1 mouse cellular context compared by ENCODE assay signal in the genomic region with DNA sequence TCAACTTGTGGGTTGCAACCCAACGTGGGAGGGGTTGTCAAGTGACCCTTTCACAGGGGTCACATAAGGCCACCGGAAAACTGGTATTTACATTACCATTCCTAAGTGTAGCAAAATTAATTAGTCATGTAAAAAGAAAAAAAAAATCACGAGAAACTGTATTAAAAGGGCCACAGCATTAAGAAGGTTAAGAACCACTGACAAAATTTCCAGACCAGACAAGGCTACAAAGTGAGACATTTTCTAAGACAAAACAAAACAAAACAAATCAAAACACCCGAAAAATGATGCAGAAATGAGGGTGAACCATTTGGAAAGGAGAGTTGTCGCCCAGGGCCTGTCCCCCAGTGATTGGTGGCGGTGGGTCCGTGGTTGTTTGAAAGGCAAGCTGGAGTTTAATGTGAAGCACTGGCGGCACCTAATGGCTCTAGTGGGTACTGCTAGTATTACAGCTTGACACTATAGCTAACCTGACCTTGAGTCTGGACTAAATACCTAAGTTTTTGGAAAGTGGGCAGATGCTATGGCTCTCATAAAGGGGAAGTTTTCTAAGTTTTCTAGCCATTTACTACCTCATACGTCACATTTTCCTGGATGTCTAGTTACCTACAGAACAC.
TF ChIP-seq lines count a peak whose summit lies in the region.

No protein-coding gene starts in this region.

TF ChIP-seq in CH12.LX, 34 proteins besides CTCF, POLR2A, EP300 and RAD21:
- TF ChIP-seq JUND (conservative IDR thresholded peaks at IDR 0.05; ENCODE audit: low read depth, low read length): no peak
- no peak for TF ChIP-seq ZC3H11A (IDR thresholded peaks at IDR 0.05; ENCODE audit: low read depth, low read length)
- peak; percentile 84 for TF ChIP-seq SMC3 (IDR thresholded peaks at IDR 0.05; ENCODE audit: low read depth, low read length)
